Mouse (Mus musculus) heart, adult 2 months (tissue): ENCODE measurements around the gene Hdac10.

Experiments used
- CTCF ChIP-seq: fragments of 200-600 bp; IDR thresholded peaks from 2 replicates; pipeline ENCODE4 v1.8.1; 2022; ENCODE audit warnings: antibody characterized with exemption, mild to moderate bottlenecking, moderate library complexity
- EP300 ChIP-seq: fragments of 200-500 bp; IDR thresholded peaks from 2 replicates; pipeline ENCODE4 v1.6.1; 2011; ENCODE audit warnings: low read depth, low read length, control low read depth; ENCODE audit not compliant: insufficient read depth
- POLR2A ChIP-seq: fragments of 200-500 bp; IDR thresholded peaks from 2 replicates; pipeline ENCODE4 v1.6.1; 2011; ENCODE audit warnings: mild to moderate bottlenecking, low read depth, low read length, control low read depth; ENCODE audit not compliant: insufficient read depth

DNA sequence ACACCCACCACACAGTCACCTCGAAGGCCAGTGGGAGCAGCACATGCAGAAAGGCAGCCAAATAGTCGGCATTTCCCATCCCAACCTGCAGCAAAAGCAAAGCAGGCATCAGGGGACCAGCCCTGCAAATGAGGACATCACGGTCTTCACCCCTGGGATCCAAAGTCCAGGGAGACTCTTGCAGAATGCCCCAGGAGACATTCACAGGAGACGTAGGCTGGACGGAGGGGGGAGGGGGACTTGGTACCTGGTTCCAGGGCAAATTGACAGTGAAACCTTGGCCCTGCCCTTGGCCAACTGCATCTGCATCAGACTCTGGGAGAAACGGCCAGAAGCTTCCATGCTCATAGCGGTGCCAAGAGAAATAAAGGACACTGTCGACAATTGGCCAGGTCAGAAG lies 1.9 kb downstream of the Hdac10 start:
- TF ChIP-seq POLR2A (no peak), CTCF (no peak), EP300 (no peak)
